Mouse (Mus musculus) intestine, postnatal 0 days (tissue): ENCODE results near the gene Pced1a. TPM values are rescaled to one million over a fixed set of nuclear protein-coding genes. Genes with fewer than 3 reads are reported as not detected.
A peak's percentile ranks its signal among the peaks of the same experiment; 100 is the strongest.

Experiments
- ATAC-seq: fragments of 200-750 bp; cut with Nextera tagmentation; 2 replicates; pipeline ENCODE4 v1.8.0; 2017; ENCODE audit warnings: mild to moderate bottlenecking, moderate TSS enrichment, moderate library complexity
- H3K27ac ChIP-seq: fragments of 300-500 bp; sonication (generic); 2 replicates; pipeline ENCODE4 v1.5.1; 2014; ENCODE audit warnings: mild to moderate bottlenecking, low read depth, low read length, moderate library complexity
- H3K27me3 ChIP-seq: fragments of 300-500 bp; sonication (generic); replicated peaks from 2 replicates; pipeline ENCODE4 v1.6.1; 2014; ENCODE audit warnings: low read length, mixed read lengths; ENCODE audit not compliant: control insufficient read depth, insufficient read depth
- H3K36me3 ChIP-seq: fragments of 300-500 bp; sonication (generic); 2 replicates; pipeline ENCODE4 v1.6.1; 2014; ENCODE audit warnings: mild to moderate bottlenecking, moderate library complexity; ENCODE audit not compliant: control insufficient read depth, insufficient read depth
- H3K4me1 ChIP-seq: fragments of 300-500 bp; sonication (generic); replicated peaks from 2 replicates; pipeline ENCODE4 v1.6.1; 2014; ENCODE audit warnings: antibody characterized with exemption, low read length, mixed read lengths; ENCODE audit not compliant: control insufficient read depth, insufficient read depth
- H3K4me2 ChIP-seq: fragments of 300-500 bp; sonication (generic); replicated peaks from 2 replicates; pipeline ENCODE4 v1.6.1; 2014; ENCODE audit warnings: low read depth, mild to moderate bottlenecking, moderate library complexity
- H3K4me3 ChIP-seq: fragments of 300-500 bp; sonication (generic); 2 replicates; pipeline ENCODE4 v1.5.1; 2014; ENCODE audit warnings: low read depth, low read length
- H3K9ac ChIP-seq: fragments of 300-500 bp; sonication (generic); 2 replicates; pipeline ENCODE4 v1.6.1; 2014; ENCODE audit warnings: mild to moderate bottlenecking, low read depth, low read length
- H3K9me3 ChIP-seq: fragments of 300-500 bp; sonication (generic); 2 replicates; pipeline ENCODE4 v1.6.1; 2016; ENCODE audit warnings: mixed run types; ENCODE audit not compliant: control insufficient read depth
- CTCF ChIP-seq: sonication (generic); IDR thresholded peaks from 2 replicates; pipeline ENCODE4 v1.5.1; 2016; ENCODE audit warnings: low read depth, mild to moderate bottlenecking, control low read depth, antibody characterized with exemption, moderate library complexity
- whole genome bisulfite sequencing: fragments of 180-500 bp; shearing (Covaris S2); extraction: QIAGEN DNeasy Blood & Tissue Kit; methylation state at CpG from one replicate; pipeline ENCODE4 v1.1.7; 2014; 5-methylcytosine and 5-hydroxymethylcytosine counted together
- polyA plus RNA-seq: library from polyadenylated mRNA; unstranded; fragments of >200 nt; fragmentation: Nextera tagmentation; extraction: Ambion mirVana; gene quantifications from 2 replicates; pipeline ENCODE4 v1.2.1, GENCODE M21; 2015

Pced1a gene
- polyA plus RNA-seq, 1 experiment from 2014 or later, result 6.1 TPM

DNA sequence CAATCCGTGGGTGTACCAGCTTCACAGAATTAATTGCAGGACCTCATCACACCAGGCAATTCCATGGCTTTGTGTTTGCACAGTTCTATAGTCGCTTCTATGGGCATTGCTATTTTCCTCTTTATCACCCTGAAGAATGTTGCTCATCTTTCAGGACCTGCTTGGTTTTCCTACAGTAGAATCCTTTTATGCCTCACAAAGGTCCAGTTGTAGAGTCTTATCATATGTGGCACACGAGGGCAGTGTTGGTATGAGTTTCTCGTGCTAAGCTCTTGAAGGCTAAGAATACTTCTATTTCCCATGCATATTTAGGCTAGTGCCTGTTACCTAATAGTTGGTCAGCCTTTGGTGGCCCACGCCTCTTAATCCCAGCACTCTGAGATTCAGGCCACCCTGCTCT is 611 bp upstream of the Pced1a start:
- WGBS, result 29% methylated on average over 5 of the region's 5 CpGs
- H3K9me3 ChIP-seq, result no peaks in the 10 kb centered on the region

DNA sequence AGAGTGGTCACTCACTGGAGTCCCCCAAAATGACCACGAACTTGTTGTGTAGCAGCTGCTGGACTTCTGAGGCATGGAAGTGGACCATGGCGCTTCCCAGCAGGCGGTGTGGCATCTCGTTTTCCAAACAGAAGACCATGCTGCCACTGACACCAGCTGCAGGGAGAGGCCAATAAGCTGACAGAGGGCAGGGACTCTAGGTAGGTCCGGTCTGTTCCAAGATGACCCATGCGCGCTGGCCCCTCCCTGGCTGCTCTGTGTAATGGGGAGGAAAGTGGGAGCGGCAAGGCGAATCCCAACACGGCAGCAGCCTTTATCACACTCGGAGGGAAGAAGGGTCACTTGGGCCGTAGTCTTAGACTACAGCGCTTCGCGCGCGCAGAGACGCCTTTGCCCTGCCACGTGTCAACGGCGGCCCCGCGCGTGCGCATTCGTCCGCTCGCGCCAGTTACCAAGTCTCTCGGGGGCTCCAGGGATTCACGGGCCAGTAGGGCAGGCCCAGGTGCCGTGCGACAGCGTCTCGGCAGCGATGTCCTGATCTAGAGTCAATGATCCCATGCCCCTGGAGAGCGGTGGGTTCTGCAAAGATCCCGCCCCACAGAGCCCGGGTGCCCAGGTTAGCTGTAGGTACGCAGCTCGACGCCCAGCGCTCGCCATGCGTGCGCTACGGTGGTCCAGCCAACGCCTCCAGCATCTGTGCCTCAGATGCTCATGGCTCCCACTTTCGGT is 940 bp downstream of the Pced1a start:
- H3K36me3 ChIP-seq, result peaks cover 17% of the 10 kb centered on the region
- no peaks in the 10 kb centered on the region for H3K27me3 ChIP-seq
- H3K4me1 ChIP-seq, result 0 out of 2 replicates have a peak, but pooled peaks cover 3% of the 10 kb centered on the region
- peak overlapping the region; percentile 83 for H3K4me3 ChIP-seq
- 15% methylated on average over 49 of the region's 49 CpGs for WGBS
- TF ChIP-seq CTCF, result no peak
- peak overlapping the region; percentile 93 for H3K9ac ChIP-seq
- peak overlapping the region; percentile 91 for H3K4me2 ChIP-seq
- no peaks in the 10 kb centered on the region for H3K9me3 ChIP-seq
- H3K27ac ChIP-seq, result peak overlapping the region; percentile 93
- peak; percentile 78 for ATAC-seq

More for the DNA sequence above, 611 bp upstream of the Pced1a start:
- peak; percentile 48 for TF ChIP-seq CTCF
- peaks cover 10% of the 10 kb centered on the region for H3K36me3 ChIP-seq
- H3K27ac ChIP-seq, result no peak overlapping the region
- H3K4me3 ChIP-seq, result peak overlapping the region; percentile 83
- 0 out of 2 replicates have a peak, but pooled peaks cover 3% of the 10 kb centered on the region for H3K4me1 ChIP-seq
- no peak for ATAC-seq
- H3K9ac ChIP-seq, result peak overlapping the region; percentile 93
- H3K27me3 ChIP-seq, result no peaks in the 10 kb centered on the region
- H3K4me2 ChIP-seq, result peak overlapping the region; percentile 91

DNA sequence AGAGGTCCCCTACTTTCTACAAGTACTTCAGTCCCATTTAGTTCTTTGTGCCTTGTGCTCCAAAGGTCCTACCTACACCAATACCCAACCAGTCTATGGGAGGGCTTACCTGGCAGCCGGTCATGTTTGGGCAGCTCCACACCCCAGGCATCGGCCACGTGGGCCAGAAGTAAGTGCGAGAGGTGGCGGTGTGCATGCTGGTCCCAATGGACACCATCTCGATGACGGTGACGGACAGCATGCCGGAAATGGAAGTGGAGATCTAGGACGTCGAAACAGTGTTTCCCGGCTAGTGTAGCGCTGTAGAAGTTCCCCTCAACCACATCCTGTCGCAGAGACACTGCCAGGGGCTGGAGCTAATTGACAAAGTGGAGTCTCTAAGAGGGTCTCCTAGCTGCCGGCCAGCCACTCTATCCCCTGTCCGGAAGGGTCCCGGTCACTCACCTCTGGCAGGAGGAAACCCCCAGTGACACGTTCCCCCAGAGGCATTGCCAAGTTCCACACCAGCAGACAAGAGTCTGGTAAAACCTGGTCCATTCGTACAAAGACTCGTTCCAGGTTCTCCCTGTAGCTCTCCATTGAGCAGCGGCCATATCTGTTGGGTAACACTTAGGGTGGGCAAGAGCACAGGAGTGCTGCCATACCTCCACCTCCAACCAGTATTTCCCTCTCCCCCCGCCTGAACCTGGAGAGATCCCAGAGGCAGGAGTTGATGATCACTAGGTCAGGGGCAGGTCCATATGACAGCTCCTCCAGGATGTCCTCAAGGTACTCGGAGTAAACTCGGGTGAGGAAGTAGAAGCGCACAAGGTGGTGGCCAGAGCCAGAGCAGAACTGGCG is 2.5 kb downstream of the Pced1a start:
- Histone ChIP-seq H3K4me3 (no peak overlapping the region), H3K4me2 (no peak overlapping the region), H3K9me3 (no peaks in the 10 kb centered on the region), H3K9ac (no peak overlapping the region), H3K27ac (no peak overlapping the region), H3K36me3 (peaks cover 17% of the 10 kb centered on the region), H3K4me1 (0 out of 2 replicates have a peak, but pooled peaks cover 3% of the 10 kb centered on the region), H3K27me3 (no peaks in the 10 kb centered on the region)
- ATAC-seq, result no peak
- no peak for TF ChIP-seq CTCF
- 95% methylated on average over 26 of the region's 26 CpGs for WGBS

DNA sequence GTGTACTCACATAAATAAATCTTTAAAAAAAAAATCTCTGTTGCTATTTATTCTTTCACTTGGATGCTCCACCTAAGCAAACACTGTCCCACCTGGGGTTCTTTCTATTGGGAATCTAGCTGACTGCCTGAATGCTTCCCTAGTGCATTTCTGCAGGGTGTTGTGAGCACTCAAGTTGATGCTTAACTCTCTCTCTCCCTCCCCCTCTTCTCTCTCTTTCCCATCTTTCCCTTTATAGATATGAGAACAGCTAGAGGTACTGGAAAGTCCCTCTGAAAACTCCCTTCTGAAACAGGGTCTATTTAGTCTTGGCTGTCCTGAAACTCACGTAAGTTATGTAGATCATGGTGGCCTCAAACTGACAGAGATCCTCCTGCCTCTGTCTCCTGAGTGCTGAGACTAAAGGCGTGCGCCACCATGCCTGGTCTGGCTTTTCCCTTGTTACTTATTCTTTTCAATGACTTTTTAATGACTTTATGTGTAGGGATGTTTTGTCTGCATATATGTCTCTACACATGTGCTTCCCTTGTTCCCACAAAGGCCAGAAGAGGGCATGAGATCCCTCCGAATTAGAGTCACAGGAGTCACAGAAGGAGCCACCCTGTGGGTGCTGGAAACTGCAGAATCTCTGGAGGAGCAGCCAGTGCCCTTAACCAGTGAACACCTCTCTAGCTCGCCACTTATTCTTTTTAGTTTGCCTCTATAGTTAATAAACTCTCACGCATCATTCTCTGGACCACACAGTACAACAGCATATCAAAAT is 10.2 kb downstream of the Pced1a start:
- no peaks in the 10 kb centered on the region for H3K27me3 ChIP-seq
- TF ChIP-seq CTCF, result peak; percentile 38; the same call in 1 of the 2 replicates
- 75% methylated on average over 6 of the region's 6 CpGs for WGBS
- no peak overlapping the region for H3K4me2 ChIP-seq
- H3K4me1 ChIP-seq, result no peaks in the 10 kb centered on the region
- no peak overlapping the region for H3K4me3 ChIP-seq
- no peak for ATAC-seq
- no peak overlapping the region for H3K9ac ChIP-seq
- no peak overlapping the region for H3K27ac ChIP-seq
- no peaks in the 10 kb centered on the region for H3K9me3 ChIP-seq
- peaks cover 6% of the 10 kb centered on the region; the same call in 1 of the 2 replicates for H3K36me3 ChIP-seq

DNA sequence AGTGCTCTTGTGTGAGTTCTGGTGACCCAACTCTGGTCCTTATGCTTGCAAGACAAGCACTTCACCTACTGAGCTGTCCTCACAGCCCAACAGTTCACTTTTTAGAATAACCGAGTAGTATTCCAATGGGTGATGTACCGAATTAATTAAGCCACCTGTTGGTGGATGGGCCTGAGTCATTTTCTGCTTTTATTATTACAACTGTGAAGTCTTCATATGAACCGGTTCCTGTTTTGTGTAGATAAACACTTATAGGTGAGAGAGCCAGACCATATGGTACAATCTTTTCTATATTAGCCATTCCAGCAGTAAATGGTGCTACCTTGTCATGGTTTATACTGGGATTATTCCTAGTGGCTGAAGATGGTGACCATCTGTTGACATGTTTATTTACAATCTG is 11.7 kb downstream of the Pced1a start:
- Histone ChIP-seq H3K4me3 (no peak overlapping the region), H3K9ac (no peak overlapping the region), H3K27me3 (no peaks in the 10 kb centered on the region), H3K9me3 (no peaks in the 10 kb centered on the region), H3K4me2 (no peak overlapping the region), H3K36me3 (no peaks in the 10 kb centered on the region), H3K4me1 (no peaks in the 10 kb centered on the region), H3K27ac (no peak overlapping the region)
- 75% methylated on average over 3 of the region's 3 CpGs for WGBS
- TF ChIP-seq CTCF, result no peak
- ATAC-seq, result no peak
